Mouse (Mus musculus): Measurements from ENCODE around the gene Psme2. TPM values are rescaled to one million over a fixed set of nuclear protein-coding genes. Genes with fewer than 3 reads are reported as not detected.

The Psme2 gene
- polyA plus RNA-seq, 1 experiment from 2014 or later = 332 TPM

DNA sequence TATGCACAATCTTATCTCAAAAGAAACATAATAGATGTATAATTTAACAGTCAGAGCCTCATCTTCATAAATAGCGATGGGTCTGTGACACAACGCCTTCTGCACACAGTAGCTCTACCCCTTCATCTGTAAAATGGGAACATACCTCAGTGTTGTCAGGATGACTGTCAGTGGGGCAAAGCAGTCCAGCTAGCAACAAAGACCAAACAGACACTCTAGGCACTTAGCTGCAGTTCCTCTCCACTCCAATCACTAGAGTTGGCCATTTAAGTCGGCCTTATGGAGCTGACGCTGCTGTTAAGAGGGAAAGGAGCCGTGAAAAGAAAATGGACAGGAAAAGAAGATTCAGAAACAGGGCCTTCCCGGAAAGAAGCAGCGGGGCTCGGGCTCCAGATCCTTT lies 39.1 kb downstream of the Psme2 start:
- Histone ChIP-seq H3K27ac (ENCODE audit: low read depth) (no peak overlapping the region), H3K9ac (ENCODE audit: low read length) (no peak overlapping the region), H3K4me1 (replicated peaks; ENCODE audit: control insufficient read depth, insufficient read depth, low read length) (no peaks in the 10 kb centered on the region), H3K4me2 (ENCODE audit: low read length) (no peak overlapping the region), H3K4me3 (ENCODE audit: low read depth, low read length) (no peak overlapping the region), H3K36me3 (ENCODE audit: control insufficient read depth, insufficient read depth, low read length) (peaks cover 36% of the 10 kb centered on the region), H3K9me3 (ENCODE audit: control insufficient read depth, low read length) (no peaks in the 10 kb centered on the region), H3K27me3 (replicated peaks; ENCODE audit: control insufficient read depth, insufficient read depth, low read length) (no peaks in the 10 kb centered on the region)
- ATAC-seq (replicated peaks; ENCODE audit: low FRiP score, low TSS enrichment, low read depth) (no peak), DNase-seq (ENCODE audit: low spot score) (no peak)
- WGBS = 90% methylated on average over 8 of the region's 8 CpGs

DNA sequence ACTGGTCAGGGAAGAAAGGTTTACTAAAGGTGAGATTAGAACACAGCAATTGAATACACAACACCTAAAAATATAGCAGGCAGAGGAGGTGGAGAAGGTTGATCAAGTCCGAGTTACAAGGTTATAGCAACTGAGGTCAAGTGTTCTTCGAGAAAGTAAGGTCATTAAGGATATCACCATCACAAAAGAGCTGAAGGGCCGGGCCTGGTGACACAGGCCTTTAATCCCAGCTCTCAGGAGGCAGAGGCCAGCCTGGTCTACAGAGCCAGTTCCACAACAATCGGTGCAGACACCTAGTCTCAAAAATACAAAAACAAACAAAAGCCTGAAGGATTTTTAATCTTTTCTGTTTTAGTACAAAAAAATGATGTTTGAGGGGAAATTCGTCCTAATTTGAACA lies 39.6 kb downstream of the Psme2 start:
- no peaks in the 10 kb centered on the region for H3K9me3 ChIP-seq (ENCODE audit: control insufficient read depth, low read length)
- no peak overlapping the region for H3K4me3 ChIP-seq (ENCODE audit: low read depth, low read length)
- no peak overlapping the region for H3K27ac ChIP-seq (ENCODE audit: low read depth)
- no peaks in the 10 kb centered on the region for H3K4me1 ChIP-seq (replicated peaks; ENCODE audit: control insufficient read depth, insufficient read depth, low read length)
- DNase-seq (ENCODE audit: low spot score) (no peak), ATAC-seq (replicated peaks; ENCODE audit: low FRiP score, low TSS enrichment, low read depth) (no peak)
- H3K9ac ChIP-seq (ENCODE audit: low read length) = no peak overlapping the region
- 65% methylated on average over 5 of the region's 5 CpGs for whole genome bisulfite sequencing
- no peaks in the 10 kb centered on the region for H3K27me3 ChIP-seq (replicated peaks; ENCODE audit: control insufficient read depth, insufficient read depth, low read length)
- peaks cover 41% of the 10 kb centered on the region for H3K36me3 ChIP-seq (ENCODE audit: control insufficient read depth, insufficient read depth, low read length)
- no peak overlapping the region for H3K4me2 ChIP-seq (ENCODE audit: low read length)

DNA sequence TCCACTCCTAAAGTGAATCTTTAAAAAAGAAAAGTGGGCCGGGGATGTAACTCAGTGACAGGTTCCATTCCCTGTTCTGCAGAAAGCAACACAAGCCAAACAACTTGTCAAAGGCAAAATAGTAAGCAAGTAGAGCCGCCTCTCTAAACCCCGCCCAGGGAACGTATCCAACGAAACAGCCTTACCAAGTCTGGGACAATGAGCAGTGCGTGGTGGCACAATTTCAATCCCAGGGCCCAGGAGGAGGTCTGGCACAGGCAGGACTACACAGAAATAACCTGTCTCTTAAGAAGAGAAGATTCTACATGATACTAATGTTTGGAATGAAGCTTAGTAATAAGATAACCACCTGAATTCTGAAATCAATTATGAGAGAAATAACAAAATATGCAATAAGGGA lies 40.7 kb downstream of the Psme2 start:
- Histone ChIP-seq H3K27ac (ENCODE audit: low read depth) (no peak overlapping the region), H3K36me3 (ENCODE audit: control insufficient read depth, insufficient read depth, low read length) (peaks cover 52% of the 10 kb centered on the region), H3K4me1 (replicated peaks; ENCODE audit: control insufficient read depth, insufficient read depth, low read length) (no peaks in the 10 kb centered on the region), H3K27me3 (replicated peaks; ENCODE audit: control insufficient read depth, insufficient read depth, low read length) (no peaks in the 10 kb centered on the region), H3K9ac (ENCODE audit: low read length) (no peak overlapping the region), H3K9me3 (ENCODE audit: control insufficient read depth, low read length) (no peaks in the 10 kb centered on the region), H3K4me3 (ENCODE audit: low read depth, low read length) (no peak overlapping the region), H3K4me2 (ENCODE audit: low read length) (no peak overlapping the region)
- ATAC-seq (replicated peaks; ENCODE audit: low FRiP score, low TSS enrichment, low read depth) = no peak
- 87% methylated on average over 6 of the region's 6 CpGs for WGBS
- no peak for DNase-seq (ENCODE audit: low spot score)

DNA sequence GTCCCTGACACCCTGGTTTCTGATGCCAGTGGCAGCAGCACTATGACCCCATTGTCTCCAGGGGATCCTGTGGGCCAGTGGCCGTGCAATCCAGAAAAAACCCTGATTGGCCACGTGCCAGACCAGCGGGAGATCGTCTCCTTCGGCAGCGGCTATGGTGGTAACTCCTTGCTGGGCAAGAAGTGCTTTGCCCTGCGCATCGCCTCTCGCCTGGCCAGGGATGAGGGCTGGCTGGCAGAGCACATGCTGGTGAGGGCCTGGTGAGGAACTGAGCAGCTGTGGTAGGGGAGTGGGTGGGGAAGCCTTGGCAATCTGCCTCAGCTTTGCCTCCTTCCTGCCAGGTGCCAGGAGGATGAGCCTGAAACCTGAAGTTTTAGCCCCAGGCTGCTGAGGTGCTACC lies 46.6 kb downstream of the Psme2 start:
- no peak overlapping the region for H3K4me3 ChIP-seq (ENCODE audit: low read depth, low read length)
- no peak overlapping the region for H3K4me2 ChIP-seq (ENCODE audit: low read length)
- 80% methylated on average over 9 of the region's 9 CpGs for WGBS
- H3K9ac ChIP-seq (ENCODE audit: low read length) = no peak overlapping the region
- H3K27me3 ChIP-seq (replicated peaks; ENCODE audit: control insufficient read depth, insufficient read depth, low read length) = no peaks in the 10 kb centered on the region
- DNase-seq (ENCODE audit: low spot score) = no peak
- no peak overlapping the region for H3K27ac ChIP-seq (ENCODE audit: low read depth)
- peaks cover 66% of the 10 kb centered on the region for H3K36me3 ChIP-seq (ENCODE audit: control insufficient read depth, insufficient read depth, low read length)
- no peak for ATAC-seq (replicated peaks; ENCODE audit: low FRiP score, low TSS enrichment, low read depth)
- no peaks in the 10 kb centered on the region for H3K9me3 ChIP-seq (ENCODE audit: control insufficient read depth, low read length)
- peaks cover 8% of the 10 kb centered on the region for H3K4me1 ChIP-seq (replicated peaks; ENCODE audit: control insufficient read depth, insufficient read depth, low read length)

DNA sequence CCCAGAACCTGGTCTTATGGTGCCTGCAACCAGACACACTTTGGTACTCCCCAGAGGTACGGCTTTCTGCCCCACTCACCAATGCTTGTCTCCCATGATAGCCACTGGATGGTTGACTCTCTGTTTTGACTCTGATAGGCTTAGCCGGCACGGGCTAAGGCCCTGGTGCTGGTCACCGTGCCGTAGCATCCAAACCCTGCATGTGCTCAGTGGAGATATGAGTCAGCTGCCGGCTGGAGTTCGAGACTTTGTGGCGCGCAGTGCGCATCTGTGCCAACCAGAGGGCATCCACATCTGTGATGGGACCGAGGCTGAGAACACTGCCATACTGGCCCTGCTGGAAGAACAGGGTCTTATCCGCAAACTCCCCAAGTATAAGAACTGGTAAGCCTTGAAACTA lies 48.6 kb downstream of the Psme2 start:
- Histone ChIP-seq H3K4me1 (replicated peaks; ENCODE audit: control insufficient read depth, insufficient read depth, low read length) (peaks cover 8% of the 10 kb centered on the region), H3K9me3 (ENCODE audit: control insufficient read depth, low read length) (no peaks in the 10 kb centered on the region), H3K9ac (ENCODE audit: low read length) (no peak overlapping the region), H3K4me3 (ENCODE audit: low read depth, low read length) (no peak overlapping the region), H3K27me3 (replicated peaks; ENCODE audit: control insufficient read depth, insufficient read depth, low read length) (no peaks in the 10 kb centered on the region), H3K4me2 (ENCODE audit: low read length) (no peak overlapping the region), H3K27ac (ENCODE audit: low read depth) (no peak overlapping the region), H3K36me3 (ENCODE audit: control insufficient read depth, insufficient read depth, low read length) (peaks cover 46% of the 10 kb centered on the region)
- ATAC-seq (replicated peaks; ENCODE audit: low FRiP score, low TSS enrichment, low read depth) (no peak), DNase-seq (ENCODE audit: low spot score) (no peak)
- WGBS = 96% methylated on average over 12 of the region's 12 CpGs

DNA sequence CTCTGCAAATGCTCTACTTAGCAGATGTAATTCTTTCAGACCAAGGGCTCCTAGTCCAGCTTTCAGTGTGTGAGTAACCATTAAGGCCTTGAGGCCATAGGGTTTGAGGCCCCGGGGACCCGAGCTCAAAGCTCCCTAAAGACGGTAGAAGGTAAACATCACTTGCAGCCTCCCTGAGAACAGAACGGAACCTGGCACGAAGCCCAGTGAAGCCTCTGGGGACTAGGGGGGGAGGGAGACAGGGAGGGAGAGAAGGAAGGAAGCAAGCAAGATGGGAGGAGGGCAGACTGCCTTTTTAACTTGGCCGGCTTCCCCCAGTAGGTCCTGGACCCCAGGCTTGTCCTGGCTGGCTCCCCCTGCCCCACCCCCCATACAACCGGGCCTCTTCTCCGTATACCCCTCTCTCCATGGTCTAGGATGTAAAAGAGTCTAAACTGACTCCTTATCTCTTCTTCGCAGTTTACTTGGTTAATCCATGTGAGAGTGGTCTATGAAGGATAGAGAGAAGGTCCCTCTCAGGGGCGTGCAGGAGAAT lies 50.1 kb downstream of the Psme2 start:
- Histone ChIP-seq H3K27ac (ENCODE audit: low read depth) (peak overlapping the region; percentile 94), H3K4me1 (replicated peaks; ENCODE audit: control insufficient read depth, insufficient read depth, low read length) (peaks cover 8% of the 10 kb centered on the region), H3K27me3 (replicated peaks; ENCODE audit: control insufficient read depth, insufficient read depth, low read length) (no peaks in the 10 kb centered on the region), H3K9me3 (ENCODE audit: control insufficient read depth, low read length) (no peaks in the 10 kb centered on the region), H3K9ac (ENCODE audit: low read length) (peak overlapping the region; percentile 63), H3K4me2 (ENCODE audit: low read length) (peak overlapping the region; percentile 78), H3K4me3 (ENCODE audit: low read depth, low read length) (peak overlapping the region; percentile 55), H3K36me3 (ENCODE audit: control insufficient read depth, insufficient read depth, low read length) (peaks cover 31% of the 10 kb centered on the region)
- WGBS = 3% methylated on average over 10 of the region's 10 CpGs
- DNase-seq (ENCODE audit: low spot score) = peak; percentile 92
- peak; percentile 56 for ATAC-seq (replicated peaks; ENCODE audit: low FRiP score, low TSS enrichment, low read depth)

DNA sequence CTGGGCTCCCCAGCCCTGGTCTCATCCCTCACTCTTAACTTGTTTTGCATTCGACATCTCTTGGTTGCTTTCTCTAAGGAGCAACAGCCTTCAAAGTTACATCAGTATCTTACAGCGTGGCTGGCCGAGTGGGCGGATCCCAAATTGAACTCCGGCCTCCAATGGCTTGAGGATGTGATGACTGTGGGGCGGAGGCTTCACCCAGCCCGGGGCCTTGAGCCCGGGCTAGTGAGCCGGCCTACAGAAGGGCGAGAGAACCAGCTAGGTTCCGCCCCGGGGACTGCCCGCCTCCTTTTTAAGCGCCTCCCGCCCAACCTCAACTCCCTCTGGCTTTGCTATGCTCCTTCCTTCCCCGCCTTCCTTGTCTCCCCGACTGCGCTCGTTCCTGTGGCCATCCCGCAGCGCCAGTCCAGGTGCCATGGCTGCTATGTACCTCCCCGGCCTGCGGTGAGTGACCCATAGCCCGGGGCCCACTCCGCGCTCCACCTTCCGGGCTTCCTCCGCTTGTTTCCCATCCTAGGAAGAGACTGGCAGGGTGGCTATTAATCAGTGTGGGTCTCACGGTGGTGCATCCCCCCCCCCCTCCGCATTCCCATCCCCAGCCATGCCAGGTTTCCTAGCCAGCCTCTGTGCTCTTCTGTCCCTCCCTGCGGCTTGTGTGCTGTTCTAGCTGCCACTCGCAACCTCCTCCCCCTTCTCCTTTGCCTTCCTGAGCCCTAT lies 50.7 kb downstream of the Psme2 start, which contains the start of gene Pck2:
Gene Pck2, plus strand, starts transcription at position 200 of the 720 bp plus-strand sequence.
- WGBS = under 1% methylated on average over 32 of the region's 32 CpGs
- DNase-seq (ENCODE audit: low spot score) = peak; percentile 86
- Histone ChIP-seq H3K4me2 (ENCODE audit: low read length) (peak within 1 kb of the TSS; percentile 78), H3K9me3 (ENCODE audit: control insufficient read depth, low read length) (no peaks in the 10 kb centered on the region), H3K27me3 (replicated peaks; ENCODE audit: control insufficient read depth, insufficient read depth, low read length) (no peaks in the 10 kb centered on the region), H3K27ac (ENCODE audit: low read depth) (peak within 1 kb of the TSS; percentile 94), H3K4me1 (replicated peaks; ENCODE audit: control insufficient read depth, insufficient read depth, low read length) (peaks cover 8% of the 10 kb centered on the region), H3K9ac (ENCODE audit: low read length) (peak within 1 kb of the TSS; percentile 63), H3K4me3 (ENCODE audit: low read depth, low read length) (peak within 1 kb of the TSS; percentile 55), H3K36me3 (ENCODE audit: control insufficient read depth, insufficient read depth, low read length) (peaks cover 25% of the 10 kb centered on the region)
- ATAC-seq (replicated peaks; ENCODE audit: low FRiP score, low TSS enrichment, low read depth) = peak; percentile 94

Measured in intestine, embryonic 14.5 days (tissue).